Mouse (Mus musculus) adipocyte (in vitro differentiated cells): ENCODE measurements at regions not wholly inside any gene's neighbourhood (a gene's known extent, or its start where the extent isn't known, plus 50 kb on each side); places are given as distances from the start of the nearest gene placed in this dataset.
"Not testable (repeated sequence)": the region's sequence is repeated elsewhere in the genome, so short reads cannot be mapped to it uniquely, and the experiment has no call there.

Source experiments
- DNase-seq: peaks from one replicate; pipeline ENCODE4 v3.0.0-alpha.2; 2016; ENCODE audit warnings: low spot score

DNA sequence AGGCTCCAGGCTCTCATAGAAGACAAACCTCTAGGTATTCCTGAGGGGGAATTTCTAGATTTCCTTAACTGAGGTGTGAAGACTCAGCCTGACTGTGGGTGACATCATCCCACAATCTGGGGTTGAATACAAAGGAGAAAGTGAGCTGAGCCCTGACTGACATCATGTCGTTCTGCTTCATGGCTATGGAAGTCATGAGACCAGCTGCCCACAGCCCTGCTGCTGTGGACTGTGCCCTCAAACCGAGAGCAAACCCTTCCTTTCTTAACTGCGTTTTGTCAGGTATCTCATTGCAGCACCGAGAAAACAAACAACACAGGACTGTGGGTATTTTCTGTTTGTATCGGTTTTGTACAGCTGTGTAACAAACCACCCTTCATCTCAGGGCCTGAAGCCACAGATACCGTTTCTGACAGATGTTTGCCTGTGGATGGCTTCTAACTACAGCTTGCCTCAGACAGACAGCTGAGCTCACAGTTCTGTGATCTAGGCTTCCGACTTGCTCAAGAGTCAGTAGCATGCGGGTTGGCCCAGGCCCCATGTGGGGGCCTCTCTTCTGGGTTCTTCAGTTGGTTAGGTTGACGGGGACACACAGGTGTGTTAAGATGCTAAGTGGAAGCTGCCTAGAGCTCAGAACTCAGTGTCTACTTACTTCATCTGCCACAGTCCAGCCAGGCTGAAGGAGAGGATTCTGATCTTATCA lies 150.9 kb downstream of the Tpra1 start:
- no peak for DNase-seq

DNA sequence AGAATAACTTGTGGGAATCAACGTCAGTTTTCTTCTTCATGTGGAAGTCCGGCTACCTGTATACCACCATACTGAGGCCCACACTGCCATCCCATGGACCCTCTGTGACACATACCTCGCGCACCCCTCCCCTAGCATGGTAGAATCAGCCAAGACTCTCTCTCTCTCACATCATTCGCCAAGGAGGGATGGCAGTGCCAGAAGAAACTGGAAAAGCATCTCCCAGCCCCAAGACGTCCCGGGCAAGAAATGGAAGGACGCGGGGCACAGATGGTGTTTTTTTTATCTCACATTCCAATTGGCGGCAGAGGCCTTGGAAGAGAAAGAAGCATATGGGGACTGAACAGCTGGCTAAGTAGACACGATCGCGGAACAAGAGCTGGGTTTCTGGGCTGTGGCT lies 152.0 kb downstream of the Tpra1 start:
- DNase-seq, result no peak

DNA sequence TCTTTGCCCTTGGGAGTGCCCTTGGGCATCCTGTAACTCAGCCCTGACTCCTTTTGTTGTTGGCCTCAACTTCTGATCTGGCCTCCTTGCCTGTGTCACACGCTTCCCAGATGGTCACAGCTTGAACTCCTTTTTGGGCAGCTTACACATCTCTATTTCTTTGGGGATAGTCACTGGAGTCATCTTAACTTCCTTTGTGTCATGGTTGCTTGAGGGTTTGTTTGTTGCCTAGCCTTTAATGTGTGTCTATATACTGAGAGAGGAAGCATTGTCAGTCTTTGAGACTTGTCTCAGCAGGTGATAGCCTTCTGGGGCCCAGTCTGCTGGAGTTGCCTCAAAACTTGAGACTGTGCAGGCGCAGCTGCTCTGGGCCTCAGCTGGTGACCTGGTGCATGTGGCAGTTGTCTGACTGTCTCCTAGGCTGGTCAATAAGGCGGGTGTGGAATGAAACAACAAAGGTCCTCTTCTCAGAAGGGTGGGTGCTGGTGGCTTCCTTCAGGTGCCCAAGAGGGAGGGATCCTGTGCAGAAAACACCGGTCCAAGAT lies 157.5 kb downstream of the Tpra1 start:
- no peak for DNase-seq

DNA sequence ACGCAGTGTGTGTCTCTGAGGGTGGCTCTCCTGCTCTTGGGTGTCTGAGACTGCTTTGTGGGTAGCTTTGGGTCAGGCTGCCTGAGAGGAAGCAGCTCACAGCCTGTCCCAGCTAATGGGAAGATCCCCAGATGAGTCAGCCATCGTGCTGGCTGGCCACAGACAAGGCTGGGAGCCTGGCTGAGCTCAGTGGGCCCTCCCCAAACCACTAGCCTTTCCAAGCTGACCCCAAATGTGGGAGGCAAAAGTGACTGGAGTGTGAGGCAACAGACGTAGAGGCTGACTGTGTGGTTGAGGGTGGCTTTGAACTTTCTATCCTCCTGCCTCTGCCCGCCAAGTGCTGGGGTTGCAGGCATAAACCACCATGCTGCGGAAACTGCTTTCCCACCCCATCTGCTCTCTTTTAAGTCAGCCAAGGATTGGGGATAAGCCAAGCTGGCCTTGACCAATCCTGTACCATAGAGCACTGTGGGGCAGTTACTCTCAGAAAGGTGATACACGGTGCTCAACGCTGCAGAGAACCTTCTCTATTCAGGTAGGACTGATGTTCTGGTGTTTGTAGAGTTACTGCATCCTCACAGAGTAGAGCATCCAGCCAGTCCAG lies 163.0 kb downstream of the Tpra1 start:
- DNase-seq, result no peak

DNA sequence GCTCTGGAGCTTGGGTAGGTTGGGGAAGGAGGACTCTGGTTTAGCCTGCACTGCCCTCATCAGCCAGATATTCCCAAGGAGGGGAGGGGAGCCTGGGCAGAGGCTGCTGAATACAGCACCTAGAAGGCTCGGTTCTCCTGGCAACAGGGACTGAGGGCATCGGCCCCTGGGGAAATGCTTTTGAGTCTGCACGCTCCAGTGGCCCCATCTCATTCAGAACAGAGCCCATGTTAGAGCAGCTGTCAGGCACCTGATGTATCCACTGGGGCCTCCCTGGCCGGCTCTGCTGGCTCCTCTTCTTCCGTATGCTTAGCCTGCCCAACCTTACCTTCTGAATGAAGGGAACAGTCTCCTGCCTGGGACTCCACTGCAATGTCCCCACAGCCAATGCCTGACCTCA lies 164.5 kb downstream of the Tpra1 start:
- DNase-seq, result no peak

DNA sequence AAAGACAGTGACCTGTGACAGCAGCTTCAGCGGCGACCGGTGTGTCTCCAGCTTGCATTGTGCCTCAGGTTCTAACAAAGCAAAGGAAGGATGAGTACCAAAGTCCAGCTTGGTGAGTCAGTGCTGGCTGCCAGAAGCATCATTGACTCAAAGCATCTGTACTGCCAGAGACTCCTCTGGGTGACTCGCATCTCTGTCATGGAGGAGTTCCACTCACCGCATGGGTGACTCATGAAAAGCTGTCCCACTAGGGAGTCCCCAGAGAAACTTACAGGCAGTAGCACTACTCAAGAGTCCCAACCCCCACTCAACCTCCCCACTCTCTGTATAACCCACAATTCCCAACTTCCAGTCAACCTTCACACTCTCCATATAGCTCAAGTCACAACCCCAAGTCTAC lies 166.2 kb downstream of the Tpra1 start:
- no peak for DNase-seq

DNA sequence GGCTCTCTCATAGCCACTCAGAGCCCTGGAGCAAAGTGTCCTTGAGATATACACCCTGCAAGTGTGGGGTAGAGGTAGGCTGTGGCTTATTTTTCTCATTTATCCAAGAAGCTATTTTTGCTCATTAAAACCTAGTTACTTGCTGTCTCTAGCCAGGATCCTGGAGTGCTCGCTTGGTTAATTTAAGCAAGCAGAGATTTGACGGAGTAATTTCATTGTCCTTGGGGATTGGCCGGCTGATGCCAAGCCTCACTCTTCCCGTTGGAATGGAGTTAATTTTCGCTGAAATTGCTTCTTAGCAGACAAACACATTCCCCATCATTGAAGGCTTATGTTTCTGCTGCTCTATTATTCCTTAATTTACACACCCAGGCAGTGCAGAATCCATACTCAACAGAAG lies 167.1 kb downstream of the Tpra1 start:
- DNase-seq, result no peak

DNA sequence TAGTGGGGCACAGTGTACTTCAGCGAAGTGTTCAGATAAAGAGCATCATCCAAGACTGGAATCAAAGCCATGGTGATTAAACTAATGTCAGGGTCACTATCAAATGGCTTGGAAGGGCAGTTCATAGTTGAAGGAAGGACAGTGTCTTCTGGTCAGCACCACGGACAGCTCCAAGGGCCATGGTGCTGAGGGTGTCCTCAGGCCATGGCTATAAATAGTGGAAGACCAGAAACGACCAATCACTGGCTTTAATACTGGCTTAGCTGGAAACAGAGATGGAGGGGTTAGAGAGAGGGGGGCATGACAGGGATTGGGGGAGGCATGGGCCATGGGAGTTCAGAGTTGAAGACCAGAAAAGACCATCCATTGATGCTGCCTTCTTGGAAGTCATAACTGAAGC lies 168.0 kb downstream of the Tpra1 start:
- DNase-seq, result peak; percentile 89

DNA sequence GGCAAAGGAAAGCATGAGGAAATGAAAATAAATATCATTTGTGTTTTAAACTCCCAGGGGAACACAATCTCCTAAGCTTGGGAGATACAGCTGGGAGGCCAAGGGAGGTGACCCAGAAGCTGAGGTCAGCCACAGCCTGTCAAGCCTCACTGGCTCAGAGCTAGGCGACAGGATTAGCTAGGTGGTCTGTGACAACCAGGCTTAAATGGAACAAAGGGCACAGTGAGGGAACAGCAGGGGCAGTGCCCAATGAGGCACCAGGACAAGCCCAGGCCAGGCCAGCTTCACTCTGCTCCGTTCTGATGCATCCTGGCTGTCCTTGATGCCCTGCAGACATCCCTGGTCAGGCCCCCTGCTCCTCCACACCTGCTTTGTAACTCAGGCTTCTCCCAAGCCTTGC lies 169.7 kb downstream of the Tpra1 start:
- DNase-seq, result no peak

DNA sequence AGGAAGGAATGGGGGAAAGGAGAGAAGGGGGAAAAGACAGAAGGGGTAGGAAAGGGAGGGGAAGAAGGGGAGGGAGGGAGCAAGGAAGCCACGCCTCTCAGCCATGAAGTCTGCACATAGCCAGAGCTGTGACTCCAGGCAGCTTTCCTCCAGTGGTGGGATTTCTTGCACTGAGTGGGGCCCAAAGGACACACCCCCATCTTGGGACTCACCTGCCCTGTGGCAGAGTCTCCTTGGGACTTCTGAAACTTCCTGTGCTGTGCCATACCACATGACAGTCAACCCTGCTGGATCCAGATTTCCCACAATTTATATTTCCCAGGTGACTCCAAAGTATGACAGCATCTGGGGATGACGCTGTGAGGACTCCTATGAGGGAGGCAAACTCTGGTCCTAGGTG lies 170.5 kb downstream of the Tpra1 start:
- no peak for DNase-seq

DNA sequence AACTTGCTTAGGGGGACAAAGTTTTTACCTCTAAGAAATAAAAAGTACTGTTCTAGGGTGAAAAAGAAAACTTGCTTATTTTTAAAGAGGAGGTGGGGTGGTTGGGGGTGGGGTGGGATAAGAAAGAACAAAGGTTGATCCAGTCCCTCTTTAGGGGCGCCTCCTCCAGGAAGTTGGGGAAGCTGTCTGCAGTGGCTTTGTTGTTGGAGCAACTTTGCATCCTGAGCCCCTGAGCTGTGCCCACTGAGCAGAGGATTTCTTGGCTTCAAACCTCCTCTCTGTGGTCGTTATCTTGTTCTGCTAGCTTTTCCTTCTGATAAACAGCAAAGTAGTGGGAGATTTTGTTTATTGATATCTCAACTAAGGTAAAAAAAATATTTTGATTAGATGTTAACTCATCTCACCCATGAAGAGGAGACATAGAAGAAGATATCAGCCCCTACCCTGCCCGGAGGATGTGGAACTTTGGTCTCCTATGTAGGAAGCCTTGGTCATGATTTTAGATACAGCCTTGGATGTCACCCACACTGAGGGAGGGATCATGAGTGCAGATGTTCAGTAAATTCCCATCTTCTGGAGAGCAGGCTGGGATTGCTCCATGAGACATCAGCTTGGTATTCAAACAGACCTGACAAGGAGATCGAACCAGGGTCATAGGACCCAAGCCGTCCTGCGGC lies 179.7 kb downstream of the Tpra1 start:
- DNase-seq, result no peak

DNA sequence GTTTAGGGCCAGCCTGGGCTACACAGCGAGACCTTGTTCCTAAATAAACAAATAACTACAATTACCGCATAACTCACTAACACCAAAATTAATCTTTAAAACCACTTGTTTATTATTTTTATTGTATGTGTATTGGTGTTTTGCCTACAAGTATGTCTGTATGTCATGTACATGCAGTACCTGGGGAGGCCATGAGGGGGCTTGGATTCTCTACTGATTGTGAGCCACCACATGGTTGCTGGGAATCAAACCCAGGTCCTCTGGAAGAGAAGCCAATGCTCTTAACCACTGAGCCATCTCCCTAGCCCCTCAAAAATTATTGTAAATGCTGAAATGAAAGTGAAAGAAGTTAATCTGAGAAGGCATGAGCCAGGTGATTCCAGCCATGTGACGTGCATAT lies 182.4 kb downstream of the Tpra1 start:
- no peak for DNase-seq

DNA sequence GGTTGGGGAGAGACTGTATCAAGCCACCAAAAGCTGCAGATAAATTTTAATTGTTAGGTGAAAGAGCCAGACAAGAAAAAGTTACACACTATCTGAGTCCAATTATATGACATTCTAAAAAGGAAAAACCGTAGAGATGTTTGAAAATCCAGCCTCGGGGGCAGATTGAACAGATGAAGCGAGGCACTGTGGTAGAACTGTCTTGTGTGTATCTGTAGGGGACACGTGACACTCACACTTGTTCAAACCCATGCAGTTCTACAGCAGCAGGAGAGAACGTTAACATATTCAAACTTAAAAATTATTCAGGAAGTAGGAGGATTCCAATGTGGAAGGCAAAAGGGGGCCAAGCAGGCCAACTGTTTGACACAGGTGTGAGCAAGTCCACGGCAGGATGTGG lies 183.1 kb downstream of the Tpra1 start:
- DNase-seq, result no peak

DNA sequence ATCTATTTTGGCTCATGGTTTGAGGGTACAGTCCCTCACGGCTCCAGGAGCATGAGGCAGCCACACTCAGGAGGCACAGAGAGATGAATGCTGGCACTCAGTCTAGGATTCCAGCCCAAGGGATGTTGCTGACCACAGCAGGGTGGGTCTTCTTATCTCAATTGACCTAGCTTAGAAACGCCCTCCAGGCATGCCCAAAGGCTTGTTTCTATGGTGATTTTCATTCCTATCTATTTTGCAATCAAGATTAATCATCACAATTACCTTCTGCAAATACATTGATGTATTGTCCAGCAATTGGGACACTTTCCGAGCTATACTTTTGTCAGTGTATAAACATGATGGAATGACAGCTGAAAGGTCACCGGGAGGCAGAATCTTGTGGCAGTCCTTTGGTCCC lies 185.6 kb downstream of the Tpra1 start:
- no peak for DNase-seq

DNA sequence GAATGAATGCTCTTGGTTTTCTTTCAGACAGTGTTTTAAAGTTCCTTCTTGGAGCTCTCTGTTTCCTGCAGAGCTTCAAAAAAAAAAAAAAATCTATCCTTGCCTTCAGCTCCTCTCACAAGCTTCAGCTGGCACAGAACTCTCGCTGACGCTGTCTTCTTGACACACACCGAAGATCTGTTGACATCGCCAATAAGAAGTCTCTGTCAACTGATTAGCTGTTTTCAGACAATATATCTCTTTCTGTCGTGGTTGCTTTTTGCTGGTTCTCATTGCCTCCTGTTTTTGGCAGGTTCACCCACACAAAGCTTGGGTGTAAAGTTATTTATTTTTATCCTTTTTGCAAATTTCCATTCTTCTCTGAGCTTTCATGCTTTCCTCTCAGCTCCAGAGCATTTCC lies 188.0 kb downstream of the Tpra1 start:
- no peak for DNase-seq

DNA sequence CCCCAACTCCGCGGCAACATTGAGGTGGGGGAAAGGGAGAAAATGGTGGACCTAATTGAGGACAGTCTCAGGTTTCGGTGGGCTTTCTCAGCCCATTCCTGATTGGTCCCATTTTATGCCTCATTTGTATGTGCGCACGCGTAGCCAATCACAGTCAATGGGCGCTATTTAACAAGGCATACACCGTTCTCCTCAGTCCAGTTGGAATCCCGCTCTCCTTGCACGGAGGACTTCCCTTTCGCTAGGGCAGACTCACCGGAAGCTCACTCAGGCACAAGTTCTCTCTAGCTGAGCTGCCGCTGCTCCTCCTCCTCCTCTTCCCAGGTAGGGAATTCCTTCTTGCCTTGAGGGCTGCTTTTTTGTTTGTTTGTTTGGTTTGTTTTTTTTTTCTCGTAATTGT lies 193.9 kb downstream of the Tpra1 start:
- DNase-seq, result no peak

DNA sequence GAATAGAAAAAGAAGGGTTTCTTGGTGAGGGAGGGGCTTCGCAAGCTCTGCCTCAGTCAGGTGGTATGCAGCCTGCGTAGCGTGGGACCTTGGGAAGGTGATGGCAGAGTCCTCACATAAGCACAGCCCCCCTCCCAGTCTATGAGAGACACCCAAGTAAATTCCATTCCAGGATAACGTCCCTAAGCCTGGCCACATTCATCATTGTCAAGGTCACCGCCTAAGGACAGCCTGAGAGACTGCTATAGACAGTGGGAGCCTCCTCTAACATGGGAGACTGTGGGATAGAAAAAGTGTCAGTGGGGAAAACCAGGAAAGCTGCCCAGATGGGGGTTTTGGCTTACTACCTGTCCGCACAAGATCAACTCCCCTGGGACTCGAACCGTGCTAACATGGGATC lies 195.5 kb downstream of the Tpra1 start:
- DNase-seq, result no peak

DNA sequence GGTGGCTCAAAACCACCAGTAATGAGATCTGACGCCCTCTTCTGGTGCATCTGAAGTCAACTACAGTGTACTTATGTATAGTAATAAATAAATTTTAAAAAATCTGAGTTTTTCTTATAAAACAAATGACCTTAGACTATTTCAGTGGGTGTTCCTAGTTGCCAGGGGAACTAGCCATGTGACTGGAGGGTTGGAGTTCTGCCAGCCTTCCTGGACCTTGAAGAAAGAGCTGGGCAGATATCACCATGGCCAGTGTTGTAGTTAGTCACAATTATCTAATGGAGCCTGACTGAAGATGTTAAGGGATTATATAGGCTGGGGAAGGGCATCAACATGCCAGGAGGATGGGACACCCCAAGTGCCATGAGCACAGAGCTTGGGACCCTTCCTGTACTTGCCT lies 217.2 kb downstream of the Tpra1 start:
- peak; percentile 71 for DNase-seq

DNA sequence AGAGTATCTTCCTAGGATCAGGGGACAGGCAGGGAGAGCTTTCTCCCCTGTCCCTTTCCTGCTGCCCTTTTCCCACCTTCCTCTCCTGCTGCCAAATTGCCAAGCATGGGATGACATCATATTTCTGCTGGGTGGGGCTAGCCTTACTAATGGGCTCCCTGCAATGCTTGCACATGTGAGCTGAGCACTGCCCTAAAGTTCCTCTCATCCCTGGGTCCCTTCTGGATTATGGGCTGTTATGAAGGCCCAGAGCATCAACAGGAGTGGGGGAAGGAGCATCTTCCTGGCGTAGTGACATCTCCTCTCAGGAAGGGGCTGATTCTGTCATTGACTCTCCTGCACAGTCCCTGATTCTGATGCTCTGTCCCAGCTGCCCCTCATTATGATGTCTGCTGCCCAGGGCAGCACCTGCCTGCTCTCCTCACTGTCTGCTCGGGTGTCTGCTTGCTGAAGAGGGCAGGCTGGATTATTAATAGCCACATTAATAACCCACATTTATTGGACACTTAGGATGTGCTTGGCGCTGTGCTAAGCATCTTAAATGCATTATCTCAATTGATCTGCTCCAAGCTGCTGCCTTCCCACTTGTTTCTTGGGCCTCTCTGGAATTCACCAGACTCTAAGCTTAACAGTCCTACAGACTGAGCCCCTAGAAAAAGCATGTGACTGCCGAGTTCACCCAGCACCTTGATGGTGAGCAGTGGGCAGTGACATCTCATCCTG lies 219.1 kb downstream of the Tpra1 start:
- DNase-seq, result no peak

DNA sequence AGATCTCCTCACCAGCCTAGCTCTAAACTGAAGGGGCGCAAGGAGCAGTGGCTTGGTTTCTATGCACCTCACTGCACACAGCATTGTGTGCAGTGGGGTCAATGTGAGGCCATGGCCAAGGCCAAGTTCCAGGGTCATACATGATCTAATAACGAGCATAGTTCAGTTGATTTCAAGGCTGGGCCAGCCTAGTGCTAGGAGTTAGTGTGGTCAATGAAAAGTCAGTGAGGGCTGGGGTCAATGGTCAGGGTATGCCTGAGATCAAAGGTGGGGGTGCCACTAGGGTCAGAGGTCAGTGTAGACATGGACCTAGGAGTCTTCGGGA lies 219.7 kb downstream of the Tpra1 start:
- no peak for DNase-seq

DNA sequence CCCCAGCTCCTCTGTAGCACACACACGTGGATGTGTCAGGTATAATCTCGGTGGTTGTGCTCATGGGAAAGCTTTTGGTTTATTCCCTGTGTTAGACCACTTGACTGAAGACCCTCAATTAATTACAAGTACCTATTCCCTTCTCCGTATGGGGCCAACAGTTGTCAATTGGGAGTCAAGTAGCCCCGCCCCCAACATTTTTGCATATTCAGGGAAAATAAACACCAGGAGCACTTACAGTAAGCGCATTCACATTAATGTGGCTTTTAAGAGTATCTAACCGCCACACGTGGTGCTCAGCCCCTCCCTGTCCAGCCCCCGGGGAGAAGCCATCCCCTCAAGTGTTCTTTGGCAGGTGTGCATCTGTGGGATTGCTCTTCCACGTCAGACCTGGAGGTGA lies 223.9 kb downstream of the Tpra1 start:
- no peak for DNase-seq

DNA sequence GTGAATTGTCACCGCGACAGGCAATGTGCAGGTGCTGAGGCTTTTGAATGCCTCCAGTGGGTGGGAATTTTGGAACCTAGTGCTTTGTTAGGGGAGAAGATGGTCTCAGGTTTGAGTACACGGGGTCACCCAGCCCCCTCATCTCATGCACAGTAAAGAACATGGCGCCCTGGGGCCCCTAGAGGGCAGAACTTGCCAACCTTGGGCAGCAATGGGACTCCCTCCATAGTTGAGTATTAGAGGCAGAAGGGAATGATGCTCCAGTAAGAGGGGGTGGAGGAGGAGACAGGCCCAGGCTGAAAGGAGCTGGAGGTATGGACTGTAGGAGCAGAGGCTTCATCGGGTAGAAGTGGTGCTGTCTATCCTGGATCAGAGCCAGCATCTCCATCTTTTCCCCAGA lies 226.1 kb downstream of the Tpra1 start:
- DNase-seq, result not testable (repeated sequence)

DNA sequence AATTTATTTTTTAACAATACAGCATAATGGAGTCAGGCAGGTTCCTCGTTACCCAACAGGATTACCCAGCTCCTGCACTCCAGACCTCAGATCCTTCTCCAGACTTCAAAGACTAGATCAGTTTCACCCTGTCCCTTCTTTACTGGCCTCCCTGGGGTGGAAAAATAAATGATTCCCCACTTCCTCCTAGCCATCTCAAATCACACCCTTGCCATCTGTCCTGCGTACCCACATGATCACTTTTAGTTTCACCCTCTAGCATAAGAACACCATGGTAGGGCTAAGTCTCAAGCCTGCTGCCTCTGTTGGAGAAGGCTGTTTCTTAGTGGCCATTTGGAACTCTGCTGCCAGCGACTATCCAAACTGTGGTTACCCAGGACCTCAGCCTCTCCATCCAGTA lies 222.0 kb downstream of the Plxna1 start:
- DNase-seq, result no peak
